Mouse (Mus musculus) gonadal fat pad, adult 2 months (tissue): ENCODE measurements around the gene Cryl1. TPM values are rescaled to one million over a fixed set of nuclear protein-coding genes. Genes with fewer than 3 reads are reported as not detected.

Source experiments
- DNase-seq: peaks from one replicate; pipeline ENCODE4 v3.0.0-alpha.2; 2012; ENCODE audit warnings: low read depth
- polyA plus RNA-seq: library from polyadenylated mRNA; depleted of rRNA; stranded (reverse); fragments of >200 nt; gene quantifications from 2 replicates; pipeline ENCODE4 v1.2.3, GENCODE M21; 2012

The Cryl1 gene
- polyA plus RNA-seq, 1 experiment, result 70.3 TPM

GRCm38 (mm10) chr14:57372348-57373102 is 25.8 kb downstream of the Cryl1 start:
- no peak for DNase-seq

DNA sequence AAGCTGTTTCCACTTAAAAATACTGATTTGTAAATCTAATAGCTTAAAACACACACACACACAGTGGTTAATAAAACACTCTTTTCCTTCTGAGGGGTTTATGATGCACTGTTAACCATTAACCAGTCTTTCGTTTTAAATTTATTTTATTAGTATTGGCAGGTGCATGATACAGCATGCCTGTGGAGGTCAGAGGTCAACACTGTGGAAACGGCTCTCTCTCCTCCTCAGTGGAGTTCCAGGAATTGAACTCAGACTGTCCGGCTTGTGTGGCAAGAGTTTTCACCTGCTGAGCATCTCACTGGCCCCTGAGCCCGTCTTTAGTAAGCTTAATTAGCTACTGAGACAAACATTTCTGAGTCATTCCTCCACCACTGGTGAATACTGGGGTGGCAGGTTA is 31.0 kb downstream of the Cryl1 start:
- no peak for DNase-seq

DNA sequence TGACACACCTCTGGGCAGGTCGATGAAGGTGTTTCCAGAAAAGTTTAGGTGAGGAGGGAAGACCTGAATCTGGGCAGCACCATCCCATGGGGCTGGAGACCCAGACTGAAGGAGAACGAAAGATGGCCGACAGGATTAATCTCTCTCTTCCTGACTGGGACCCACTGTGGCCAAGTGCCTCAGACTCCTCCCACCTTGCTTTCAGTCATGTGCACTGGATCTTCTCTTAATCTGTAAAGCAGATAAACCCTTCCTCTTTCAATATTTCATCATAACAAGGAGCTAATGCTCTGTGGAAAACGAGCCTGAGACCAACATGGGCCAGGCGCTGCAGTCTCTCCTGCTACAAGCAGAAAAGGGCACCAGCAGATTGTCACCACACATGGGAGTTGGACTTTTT is 31.6 kb downstream of the Cryl1 start:
- no peak for DNase-seq

DNA sequence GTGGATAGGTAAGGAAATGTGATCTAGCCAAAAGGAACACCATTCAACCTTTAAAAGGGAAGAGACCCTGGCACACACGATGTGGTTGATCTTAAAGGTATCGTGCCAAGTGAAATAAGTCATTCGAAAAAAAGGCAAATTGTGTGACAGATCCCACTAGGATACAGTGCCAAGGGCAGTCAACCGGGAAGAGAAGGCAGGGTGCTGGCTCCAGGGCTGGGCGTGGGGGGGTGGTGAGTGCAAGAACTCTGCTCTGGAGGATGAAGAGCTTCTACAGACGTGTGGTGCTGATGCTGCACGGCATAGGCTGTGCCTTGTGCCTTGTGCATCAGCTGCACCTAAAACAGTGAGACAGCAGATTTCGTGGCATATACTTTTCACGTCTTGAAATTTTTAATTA is 33.0 kb downstream of the Cryl1 start:
- no peak for DNase-seq

GRCm38 (mm10) chr14:57363833-57364232 is 34.5 kb downstream of the Cryl1 start:
- DNase-seq, result no peak

DNA sequence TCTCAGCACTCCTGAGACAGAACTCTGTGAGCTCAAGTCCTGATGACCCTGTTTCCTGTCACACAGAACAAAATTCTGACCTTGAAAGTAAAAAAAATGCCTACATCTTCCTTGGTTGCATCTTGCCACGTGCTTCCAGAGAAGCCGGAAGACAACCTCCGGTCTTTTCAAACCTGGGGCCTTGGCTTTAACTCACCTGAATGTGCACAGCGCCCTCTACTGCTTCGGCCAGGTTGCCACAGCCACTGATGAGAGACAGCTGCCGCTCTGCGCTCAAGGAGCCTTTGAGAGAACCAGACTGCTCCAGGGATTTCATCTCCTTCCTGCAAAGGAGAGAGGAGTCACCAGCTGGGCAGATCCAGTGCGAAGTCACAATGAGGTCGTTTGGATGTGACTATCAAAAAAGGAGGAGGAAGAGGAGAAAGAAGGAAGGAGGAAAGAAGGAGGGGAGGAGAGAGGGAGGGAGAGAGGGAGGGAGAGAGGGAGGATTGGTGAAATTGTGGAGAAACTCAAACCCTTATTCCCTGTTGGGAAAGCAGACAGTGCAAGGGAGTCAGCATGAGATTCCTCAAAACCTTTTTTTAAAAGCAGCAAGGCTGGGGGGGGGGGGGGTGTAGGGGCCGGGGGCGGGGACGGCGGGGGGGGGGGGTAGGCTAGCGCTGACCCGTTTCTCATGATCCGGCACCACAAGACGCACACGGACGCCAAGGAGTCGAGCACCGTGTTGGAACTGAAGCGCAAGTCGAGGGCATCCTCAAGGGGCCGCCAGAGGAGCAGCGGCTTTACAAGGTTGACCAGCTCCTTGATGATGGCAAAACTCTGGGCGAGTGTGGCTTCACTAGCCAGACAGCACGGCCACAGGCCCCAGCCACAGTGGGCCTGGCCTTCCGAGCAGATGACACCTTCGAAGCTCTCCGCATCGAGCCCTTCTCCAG is 35.3 kb downstream of the Cryl1 start:
- DNase-seq, result no peak

DNA sequence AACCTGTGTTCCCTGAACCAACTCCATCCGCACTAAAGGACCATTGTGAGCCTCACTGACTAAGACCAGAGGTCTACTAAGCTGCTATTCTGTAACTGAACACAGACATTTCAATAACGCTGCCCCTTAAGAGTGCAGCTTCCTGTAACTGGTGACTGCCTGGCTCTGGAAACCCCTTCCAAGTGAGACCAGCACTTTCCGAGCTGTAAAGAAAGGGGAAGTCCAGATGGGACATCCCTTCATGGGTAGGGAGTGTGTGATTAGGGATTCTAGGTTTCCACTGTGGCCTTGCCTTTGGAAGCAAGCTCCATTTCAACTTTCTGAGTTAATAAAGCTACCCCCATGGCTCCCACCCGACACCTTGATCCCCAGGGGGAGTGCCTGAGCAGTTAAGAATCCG is 41.3 kb downstream of the Cryl1 start:
- no peak for DNase-seq

DNA sequence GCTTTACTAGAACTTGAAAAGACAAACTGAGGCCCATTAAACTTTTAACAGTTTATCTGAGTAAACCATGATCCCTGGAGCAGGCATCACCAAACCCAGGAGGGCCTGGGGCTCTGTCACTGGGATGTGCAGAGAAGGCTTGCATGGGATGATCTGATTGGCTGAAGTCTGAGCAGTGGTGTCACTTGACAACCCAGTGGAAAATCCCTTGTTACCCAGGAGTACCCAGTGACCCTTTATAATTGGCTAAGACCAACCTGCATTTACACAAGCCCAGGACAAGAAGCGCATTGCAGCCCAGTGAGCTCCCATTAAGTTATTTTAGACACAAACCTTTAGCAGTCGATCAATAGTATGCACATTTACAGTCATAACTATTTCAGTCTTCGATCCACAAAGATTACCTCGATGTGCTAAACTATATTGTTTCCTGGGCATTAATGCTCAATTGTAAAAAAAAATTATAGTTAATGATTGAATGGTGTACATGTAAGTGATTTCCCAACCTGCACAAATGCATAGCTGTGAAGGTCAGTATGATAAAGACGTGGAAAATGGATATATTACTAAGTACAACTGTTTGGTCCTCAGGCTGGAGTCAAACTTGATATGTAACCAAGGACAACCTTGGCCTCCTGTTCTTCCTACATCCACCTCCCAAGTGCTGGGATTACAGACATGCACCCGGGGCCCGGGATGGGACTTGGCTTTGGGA is 46.7 kb downstream of the Cryl1 start:
- DNase-seq, result no peak

DNA sequence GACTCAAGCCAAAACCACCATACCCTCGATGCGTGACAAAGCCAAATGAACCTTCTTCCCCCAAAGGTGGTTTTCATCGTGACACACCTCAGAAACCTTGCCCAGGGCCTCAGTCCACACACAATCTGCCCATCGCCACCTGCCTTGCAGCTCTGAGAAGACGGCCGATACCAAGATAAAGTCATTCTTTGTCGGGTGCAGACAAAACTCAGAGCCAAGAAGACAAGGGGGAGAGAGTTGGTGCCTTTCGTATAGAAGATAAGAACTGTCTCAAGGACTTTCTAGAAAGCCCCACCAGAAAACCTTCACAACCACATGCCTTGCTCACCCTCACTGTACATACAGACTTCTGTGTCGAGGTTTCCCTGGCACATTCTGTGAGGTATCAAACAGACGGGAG is 48.4 kb downstream of the Cryl1 start:
- DNase-seq, result no peak

- no peak for DNase-seq
These were observed 50.2 kb downstream of the Cryl1 start for GRCm38 (mm10) chr14:57348155-57348554.

GRCm38 (mm10) chr14:57346135-57346534 is 52.2 kb downstream of the Cryl1 start:
- DNase-seq, result no peak

DNA sequence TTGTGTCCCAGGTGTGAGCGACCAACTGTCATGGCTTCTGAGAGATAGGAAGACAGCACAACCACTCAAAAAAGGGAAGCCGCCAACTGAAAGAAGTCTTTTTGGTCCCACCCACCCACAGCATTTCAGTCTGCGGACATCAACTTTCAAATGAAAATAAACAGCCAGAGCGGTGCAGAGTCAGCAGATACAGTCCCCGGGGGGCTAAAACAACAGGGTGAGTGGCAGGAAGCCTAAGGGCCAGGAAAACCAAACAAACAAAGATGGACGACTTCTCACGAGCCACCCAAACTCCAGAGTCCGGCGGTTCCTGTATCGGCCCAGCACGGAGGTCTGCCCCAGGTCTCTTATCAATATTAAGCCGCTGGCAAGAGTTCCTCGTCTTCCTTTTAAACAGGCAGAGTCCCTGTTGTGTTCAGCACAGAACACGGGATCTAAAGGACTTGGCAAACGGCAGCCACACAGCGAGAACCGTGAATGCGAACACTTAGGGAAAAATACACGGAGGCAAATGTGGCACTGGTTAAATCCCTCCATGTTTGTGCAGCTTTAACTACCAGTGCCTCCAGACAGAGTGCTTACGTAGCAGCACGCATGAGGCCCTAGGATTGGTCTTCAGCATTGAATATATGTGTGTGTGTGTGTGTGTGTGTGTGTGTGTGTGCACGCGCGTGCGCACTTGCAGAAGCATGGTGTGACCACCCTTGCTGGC is 53.4 kb downstream of the Cryl1 start:
- DNase-seq, result no peak

DNA sequence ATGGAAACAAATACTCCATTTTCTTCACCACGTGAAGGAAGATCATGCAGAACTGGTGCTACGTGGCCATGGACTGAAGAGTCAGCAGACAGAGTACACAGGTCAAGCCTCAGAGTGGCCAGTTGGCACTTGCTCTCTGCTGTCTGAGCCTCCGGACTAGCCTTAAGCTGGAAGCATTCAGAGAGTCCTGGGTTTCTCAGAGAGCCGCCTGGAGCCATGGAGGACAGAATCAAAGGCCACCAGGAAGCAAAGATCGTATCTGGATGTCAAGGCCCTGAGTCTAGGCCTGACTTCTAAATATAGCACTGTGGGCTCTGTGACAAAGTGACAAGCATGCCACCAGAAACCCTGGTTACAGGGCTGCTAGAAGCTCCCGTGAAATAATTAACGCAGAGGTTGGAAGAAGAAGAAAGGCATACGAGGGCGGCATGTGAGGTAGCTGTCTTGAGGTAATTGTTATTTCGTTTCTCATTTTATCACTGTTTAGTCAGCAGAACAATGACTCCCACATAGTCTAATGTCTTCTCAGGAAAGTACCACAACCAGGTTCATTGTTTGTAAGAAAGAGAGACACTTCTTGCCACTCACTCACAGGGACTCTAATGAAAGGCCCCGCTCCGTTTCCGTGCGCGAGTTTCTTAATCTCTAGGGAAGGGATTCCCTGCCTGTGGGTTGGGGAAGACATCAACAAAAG is 55.1 kb downstream of the Cryl1 start:
- DNase-seq, result no peak

GRCm38 (mm10) chr14:57342316-57343055 is 55.8 kb downstream of the Cryl1 start:
- no peak for DNase-seq

GRCm38 (mm10) chr14:57338666-57339065 is 59.7 kb downstream of the Cryl1 start:
- no peak for DNase-seq

DNA sequence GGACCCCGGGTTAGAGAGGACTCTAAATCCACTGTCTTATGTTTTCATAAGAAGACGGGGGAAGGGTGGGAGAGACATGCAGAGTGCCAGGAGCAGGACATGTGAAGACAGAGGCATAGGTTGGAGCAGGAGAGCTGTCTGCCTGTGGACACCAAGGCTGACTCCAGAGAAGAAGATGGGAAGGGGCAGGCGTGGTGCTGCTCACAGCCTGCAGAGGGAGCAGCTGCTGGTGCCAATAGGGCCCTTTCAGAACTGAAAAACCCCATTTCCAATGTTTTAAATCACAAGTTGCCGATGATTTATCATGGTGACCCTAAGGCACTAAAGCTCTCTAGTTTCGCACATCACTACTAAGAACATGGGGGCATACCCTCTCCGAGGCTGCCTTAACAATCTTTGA is 63.5 kb downstream of the Cryl1 start:
- DNase-seq, result no peak

- no peak for DNase-seq
These were observed 65.8 kb downstream of the Cryl1 start for GRCm38 (mm10) chr14:57332503-57332902.

GRCm38 (mm10) chr14:57331097-57331496 is 67.2 kb downstream of the Cryl1 start:
- DNase-seq, result no peak

GRCm38 (mm10) chr14:57329600-57329999 is 68.7 kb downstream of the Cryl1 start:
- no peak for DNase-seq

- no peak for DNase-seq
These were observed 71.6 kb downstream of the Cryl1 start for GRCm38 (mm10) chr14:57326771-57327170.
